Mouse (Mus musculus) frontal cortex, adult 2 months (tissue): ENCODE measurements around the gene Med1. TPM values are rescaled to one million over a fixed set of nuclear protein-coding genes. Genes with fewer than 3 reads are reported as not detected.
"Not testable (repeated sequence)": the region's sequence is repeated elsewhere in the genome, so short reads cannot be mapped to it uniquely, and the experiment has no call there.

Experiments
- DNase-seq, 2 experiments: peaks; one replicate each; pipeline ENCODE4 v3.0.0; 2022; ENCODE audit warnings: low spot score in 1 of 2; ENCODE audit errors: extremely low spot score in 1 of 2
- polyA plus RNA-seq: library from polyadenylated mRNA; depleted of rRNA; stranded (reverse); fragments of >200 nt; gene quantifications from 2 replicates; pipeline ENCODE4 v1.2.3, GENCODE M21; 2012; rRNA removed

The Med1 gene
- polyA plus RNA-seq, result 24.6 and 28.8 TPM in 2 replicates

DNA sequence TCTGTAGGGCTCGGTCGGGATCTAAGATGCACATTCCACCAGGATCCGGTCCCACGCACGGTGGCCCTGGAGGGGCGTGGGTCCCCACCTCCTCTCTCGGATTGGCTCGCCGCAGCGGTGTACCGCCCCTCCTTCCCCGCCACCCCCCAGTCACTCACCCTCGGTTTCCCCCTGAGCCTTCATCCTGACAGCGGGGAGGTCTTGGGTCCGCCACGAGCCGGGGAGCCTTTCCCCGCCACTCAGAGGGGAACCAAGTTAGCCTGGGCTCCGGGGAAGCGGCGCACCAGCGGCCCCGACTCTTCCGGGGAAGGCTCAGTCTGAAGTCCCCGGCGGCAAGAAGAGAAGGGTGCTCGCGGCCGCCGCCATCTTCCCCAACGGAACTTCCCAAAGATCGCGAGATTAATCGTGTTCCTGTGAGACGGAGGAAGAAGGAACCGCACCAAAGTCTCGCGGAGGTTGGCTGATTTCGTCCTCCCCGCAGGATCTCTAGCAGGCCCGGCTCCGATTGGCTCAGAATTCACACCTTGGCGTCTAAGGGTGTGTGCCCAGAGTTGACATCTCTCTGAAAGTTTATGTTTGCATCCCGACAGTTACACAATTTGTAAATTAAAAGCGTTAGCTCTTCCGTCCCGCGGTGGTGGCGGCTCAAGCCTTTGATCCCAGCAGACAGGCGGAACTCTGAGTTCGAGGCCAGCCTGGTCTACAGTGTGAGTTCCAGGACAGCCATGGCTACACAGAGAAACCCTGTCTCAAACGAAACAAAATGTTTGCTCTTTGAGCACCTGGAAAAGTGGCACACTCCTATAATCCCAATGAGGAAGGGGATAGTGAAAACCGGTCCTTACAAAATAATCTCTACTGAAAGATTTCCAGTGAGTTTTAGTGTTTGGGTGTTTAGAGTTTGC lies at the start of gene Med1:
TSS of gene Med1 (minus strand) at position 393 of the 905 bp plus-strand sequence.
- DNase-seq, result peak; percentile 91 to 95

- no peak for DNase-seq
Observed at GRCm38 (mm10) chr11:98238995-98239394, 45.9 kb upstream of the Med1 start.

- DNase-seq, result no peak
Observed at GRCm38 (mm10) chr11:98238416-98238815, 45.3 kb upstream of the Med1 start.

GRCm38 (mm10) chr11:98226349-98226748 lies 33.3 kb upstream of the Med1 start:
- DNase-seq, result no peak

GRCm38 (mm10) chr11:98213311-98213710 lies 20.2 kb upstream of the Med1 start:
- no peak for DNase-seq

GRCm38 (mm10) chr11:98209661-98210060 lies 16.6 kb upstream of the Med1 start:
- DNase-seq, result not testable (repeated sequence)

DNA sequence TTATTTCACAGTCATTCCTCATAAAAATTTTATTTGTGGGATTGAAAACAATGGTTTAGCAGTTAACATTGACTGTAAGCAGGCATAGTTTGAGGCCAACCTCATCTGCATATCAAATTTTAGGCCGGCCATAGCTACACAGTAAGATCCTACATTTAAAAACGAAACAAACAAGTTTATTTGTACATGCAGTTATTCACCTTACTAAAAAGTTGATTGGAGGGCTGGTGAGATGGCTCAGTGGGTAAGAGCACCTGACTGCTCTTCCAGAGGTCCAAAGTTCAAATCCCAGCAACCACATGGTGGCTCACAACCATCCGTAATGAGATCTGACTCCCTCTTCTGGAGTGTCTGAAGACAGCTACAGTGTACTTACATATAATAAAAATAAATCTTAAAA lies 13.2 kb upstream of the Med1 start:
- DNase-seq, result not testable (repeated sequence)

GRCm38 (mm10) chr11:98205463-98205862 lies 12.4 kb upstream of the Med1 start:
- DNase-seq, result no peak

DNA sequence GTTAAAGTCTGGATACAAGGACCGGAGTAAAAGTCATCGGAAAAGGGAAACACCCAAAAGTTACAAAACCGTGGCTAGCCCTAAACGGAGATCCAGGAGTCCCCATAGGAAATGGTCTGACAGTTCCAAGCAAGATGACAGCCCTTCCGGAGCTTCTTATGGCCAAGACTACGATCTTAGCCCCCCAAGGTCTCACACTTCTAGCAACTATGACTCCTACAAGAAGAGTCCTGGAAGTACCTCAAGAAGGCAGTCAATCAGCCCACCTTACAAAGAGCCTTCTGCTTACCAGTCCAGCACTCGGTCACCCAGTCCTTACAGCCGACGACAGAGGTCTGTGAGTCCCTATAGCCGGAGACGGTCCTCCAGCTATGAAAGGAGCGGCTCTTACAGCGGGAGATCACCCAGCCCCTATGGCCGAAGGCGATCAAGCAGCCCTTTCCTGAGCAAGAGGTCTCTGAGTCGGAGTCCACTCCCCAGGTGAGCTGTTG lies 10.9 kb upstream of the Med1 start:
- peak in 1 of 2 experiments; percentile 12 for DNase-seq

GRCm38 (mm10) chr11:98203351-98203911 lies 10.3 kb upstream of the Med1 start:
- peak in 1 of 2 experiments; percentile 57 for DNase-seq

- DNase-seq, result peak; percentile 93 to 97
Observed at GRCm38 (mm10) chr11:98202641-98203350, 9.7 kb upstream of the Med1 start, which contains the start of gene Cdk12. Cdk12 (plus strand) TSS chr11:98203059.

DNA sequence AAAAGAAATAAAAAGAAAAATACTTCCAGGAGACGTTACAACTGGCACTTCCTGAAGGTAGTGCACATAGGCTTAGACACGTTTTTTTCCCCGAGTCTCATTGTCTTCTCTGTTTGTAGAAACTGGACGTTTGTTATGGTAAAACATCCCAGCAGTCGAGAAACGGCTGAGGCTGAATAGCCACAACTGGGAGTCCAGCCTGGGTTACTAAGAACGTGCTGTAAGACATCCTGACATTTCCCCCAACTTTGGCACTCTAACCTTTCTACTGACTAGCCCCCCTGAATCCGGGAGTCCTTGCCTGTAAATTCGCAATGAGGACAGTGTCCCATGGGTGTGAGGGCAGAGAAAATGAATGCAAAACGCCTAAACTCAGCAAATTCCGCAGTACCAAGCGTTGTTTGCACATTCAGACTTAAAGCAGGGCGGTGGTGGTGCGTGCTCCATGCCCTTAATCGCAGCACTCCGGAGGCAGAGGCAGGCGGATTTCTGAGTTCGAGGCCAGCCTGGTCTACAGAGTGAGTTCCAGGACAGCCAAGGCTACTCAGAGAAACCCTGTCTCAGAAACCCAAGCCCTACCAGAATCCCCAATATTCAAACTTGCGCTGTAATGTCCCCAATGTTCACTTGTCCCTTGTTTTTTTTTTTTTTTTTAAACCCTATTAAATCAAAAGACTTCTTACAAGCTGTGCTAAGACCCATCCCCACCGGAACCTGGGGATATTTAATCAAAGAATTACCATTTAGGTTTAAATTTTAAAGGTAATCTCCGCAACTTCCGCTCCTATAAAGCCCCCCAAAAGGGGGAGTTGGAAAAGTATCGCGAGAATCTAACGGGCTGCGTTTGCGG lies 8.9 kb upstream of the Med1 start:
- peak in 1 of 2 experiments; percentile 16 for DNase-seq

- no peak for DNase-seq
Observed at GRCm38 (mm10) chr11:98190820-98191219, 2.3 kb downstream of the Med1 start.

DNA sequence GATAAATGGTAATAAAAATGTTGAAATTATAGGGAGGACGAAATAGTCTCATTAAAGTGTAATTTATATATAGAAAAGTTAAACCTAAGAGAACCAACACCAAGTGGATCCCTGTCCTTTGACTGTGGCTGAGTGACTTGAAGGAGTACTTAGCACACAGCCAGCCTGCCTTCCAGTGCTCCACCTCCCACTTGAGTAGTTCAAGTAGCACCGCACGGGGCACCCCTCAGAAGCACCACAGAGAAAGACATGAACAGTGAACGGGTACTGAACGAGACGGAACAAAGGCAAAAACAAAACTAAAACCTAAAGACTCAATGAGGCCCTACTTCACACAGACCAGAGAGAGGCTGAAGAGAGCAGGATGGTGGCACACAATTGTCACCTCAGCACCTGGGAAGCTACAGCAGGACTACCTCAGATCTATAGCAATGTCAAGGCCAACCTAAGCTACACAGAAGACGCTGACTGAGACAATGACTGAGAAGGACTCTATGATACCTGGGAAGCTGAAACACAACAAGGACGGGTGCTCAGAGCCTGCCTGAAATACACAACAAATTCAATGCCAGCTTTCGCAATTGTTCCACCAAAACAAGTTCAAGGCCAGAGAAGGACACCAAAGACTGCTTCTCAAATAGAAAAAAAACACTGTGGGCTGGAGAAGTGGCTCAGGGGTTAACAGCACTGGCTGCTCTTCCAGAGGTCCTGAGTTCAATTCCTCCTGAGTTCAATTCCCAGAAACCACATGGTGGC lies 5.3 kb downstream of the Med1 start:
- no peak for DNase-seq

DNA sequence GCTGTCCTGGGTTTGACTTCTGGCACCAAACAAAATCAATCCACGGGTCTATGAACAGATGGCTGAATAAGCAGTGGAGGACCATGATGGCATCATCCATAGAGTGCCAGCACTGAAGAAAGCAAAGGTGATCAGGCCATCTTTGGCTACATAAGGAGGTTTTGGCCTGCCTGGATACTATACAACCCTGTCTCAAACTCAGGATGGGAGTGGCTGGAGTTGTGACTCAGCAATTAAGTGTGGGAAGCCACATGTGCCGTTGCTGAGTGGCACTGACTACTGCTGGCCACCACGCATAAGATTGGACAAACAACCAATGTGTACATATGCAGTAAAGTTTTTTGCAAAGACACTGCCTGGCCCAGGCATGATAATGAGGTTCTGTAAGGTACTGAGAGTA lies 10.9 kb downstream of the Med1 start:
- not testable (repeated sequence) for DNase-seq

DNA sequence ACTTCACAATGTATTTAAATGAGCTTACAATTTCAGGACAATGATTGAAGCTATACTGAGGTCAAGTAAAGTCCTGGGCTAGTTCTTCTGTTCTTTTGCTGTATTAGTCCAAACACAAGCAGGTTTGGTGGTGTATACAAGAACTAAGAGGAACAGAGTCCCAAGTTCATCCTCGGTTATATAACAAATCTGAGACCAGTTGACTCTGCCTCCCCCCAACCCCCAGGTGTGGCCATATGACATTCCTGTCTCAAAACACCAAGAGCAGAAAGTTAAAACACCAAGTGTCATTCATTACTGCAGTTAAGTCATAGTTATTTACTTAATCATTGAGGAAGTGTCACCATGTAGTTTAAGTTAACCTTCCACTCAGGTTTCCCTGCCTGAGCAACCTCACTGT lies 24.7 kb downstream of the Med1 start:
- DNase-seq, result no peak

GRCm38 (mm10) chr11:98155094-98155493 lies 38.0 kb downstream of the Med1 start:
- no peak for DNase-seq

DNA sequence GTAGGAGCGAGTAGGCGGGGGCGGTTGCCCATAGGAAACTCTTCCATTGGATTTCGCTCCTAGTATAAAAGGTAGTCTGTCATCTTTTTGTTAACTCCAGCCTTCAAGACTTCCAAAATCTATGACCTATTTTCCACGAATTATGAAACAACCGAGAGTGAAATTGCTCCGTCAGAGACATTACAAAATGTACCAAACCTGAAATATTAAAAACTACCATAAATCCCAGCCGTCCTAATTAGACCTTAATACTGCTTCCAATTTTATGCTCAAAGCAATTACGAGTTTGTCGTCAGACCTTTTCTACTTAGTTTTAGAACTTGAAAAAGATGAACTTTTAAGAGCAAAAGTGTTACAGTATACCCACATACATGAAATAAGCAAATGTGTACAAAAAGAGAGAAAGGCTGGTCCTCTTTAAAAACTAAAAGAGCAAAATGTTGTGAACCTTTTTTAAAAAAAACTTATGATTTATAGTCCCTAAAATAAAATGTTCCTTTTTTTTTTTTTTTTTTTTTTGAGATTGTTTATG lies 42.4 kb downstream of the Med1 start:
- no peak for DNase-seq
